Mouse (Mus musculus) liver, embryonic 13.5 days (tissue): ENCODE measurements around the gene Lrig1. TPM values are rescaled to one million over a fixed set of nuclear protein-coding genes. Genes with fewer than 3 reads are reported as not detected.
A peak's percentile ranks its signal among the peaks of the same experiment; 100 is the strongest.

Source experiments
- ATAC-seq: fragments of 200-750 bp; cut with Nextera tagmentation; 2 replicates; pipeline ENCODE4 v1.8.0; 2017; ENCODE audit warnings: low read depth, mild to moderate bottlenecking, moderate number of reproducible peaks, moderate library complexity
- DNase-seq: peaks from one replicate; pipeline ENCODE4 v3.0.0; 2022
- H3K27ac ChIP-seq: fragments of 300-500 bp; sonication (generic); 2 replicates; pipeline ENCODE4 v1.5.1; 2015; ENCODE audit warnings: moderate library complexity, mild to moderate bottlenecking, inconsistent platforms
- H3K27me3 ChIP-seq: fragments of 300-500 bp; sonication (generic); 2 replicates; pipeline ENCODE4 v1.6.1; 2015; ENCODE audit warnings: mild to moderate bottlenecking, inconsistent platforms
- H3K36me3 ChIP-seq: fragments of 300-500 bp; sonication (generic); 2 replicates; pipeline ENCODE4 v1.6.1; 2015; ENCODE audit warnings: mild to moderate bottlenecking, inconsistent platforms
- H3K4me1 ChIP-seq: fragments of 300-500 bp; sonication (generic); replicated peaks from 2 replicates; pipeline ENCODE4 v1.6.1; 2015; ENCODE audit warnings: inconsistent platforms
- H3K4me2 ChIP-seq: fragments of 300-500 bp; sonication (generic); 2 replicates; pipeline ENCODE4 v1.6.1; 2015; ENCODE audit warnings: inconsistent platforms, mild to moderate bottlenecking, moderate library complexity
- H3K4me3 ChIP-seq: fragments of 300-500 bp; sonication (generic); replicated peaks from 2 replicates; pipeline ENCODE4 v1.5.1; 2015; ENCODE audit warnings: mild to moderate bottlenecking, inconsistent platforms
- H3K9ac ChIP-seq: fragments of 300-500 bp; sonication (generic); 2 replicates; pipeline ENCODE4 v1.6.1; 2015; ENCODE audit warnings: mild to moderate bottlenecking, inconsistent platforms
- H3K9me3 ChIP-seq: fragments of 300-500 bp; sonication (generic); replicated peaks from 2 replicates; pipeline ENCODE4 v1.6.1; 2016; ENCODE audit warnings: inconsistent platforms
- whole genome bisulfite sequencing: fragments of 180-500 bp; shearing (Covaris S2); methylation state at CpG from one replicate; pipeline ENCODE4 v1.1.7; 2015; ENCODE audit not compliant: insufficient replicate concordance; 5-methylcytosine and 5-hydroxymethylcytosine counted together
- polyA plus RNA-seq: library from polyadenylated mRNA; unstranded; fragments of >200 nt; fragmentation: Nextera tagmentation; extraction: Ambion mirVana; gene quantifications from 2 replicates; pipeline ENCODE4 v1.2.1, GENCODE M21; 2015

Lrig1 gene
- polyA plus RNA-seq, 1 experiment from 2014 or later = 1.6 TPM

GRCm38 (mm10) chr6:94655818-94656478 is 44.0 kb downstream of the Lrig1 start:
- Histone ChIP-seq H3K9me3 (no peaks in the 10 kb centered on the region), H3K27ac (no peak overlapping the region), H3K4me1 (no peaks in the 10 kb centered on the region), H3K9ac (no peak overlapping the region), H3K4me2 (no peak overlapping the region), H3K27me3 (no peaks in the 10 kb centered on the region), H3K4me3 (no peak overlapping the region), H3K36me3 (no peaks in the 10 kb centered on the region)
- ATAC-seq = no peak
- WGBS = 15% methylated on average over 5 of the region's 5 CpGs
- DNase-seq = no peak

GRCm38 (mm10) chr6:94653388-94654316 is 46.3 kb downstream of the Lrig1 start:
- Histone ChIP-seq H3K4me2 (no peak overlapping the region), H3K9ac (no peak overlapping the region), H3K27ac (no peak overlapping the region), H3K4me3 (no peak overlapping the region), H3K27me3 (no peaks in the 10 kb centered on the region), H3K4me1 (peaks cover 6% of the 10 kb centered on the region), H3K9me3 (no peaks in the 10 kb centered on the region), H3K36me3 (no peaks in the 10 kb centered on the region)
- WGBS = 60% methylated on average over 10 of the region's 10 CpGs
- ATAC-seq (no peak), DNase-seq (no peak)

- no peak overlapping the region for H3K27ac ChIP-seq
- H3K4me3 ChIP-seq = no peak overlapping the region
- no peaks in the 10 kb centered on the region for H3K36me3 ChIP-seq
- 61% methylated on average over 6 of the region's 6 CpGs for WGBS
- peaks cover 15% of the 10 kb centered on the region for H3K4me1 ChIP-seq
- H3K27me3 ChIP-seq = no peaks in the 10 kb centered on the region
- H3K9ac ChIP-seq = no peak overlapping the region
- H3K9me3 ChIP-seq = no peaks in the 10 kb centered on the region
- DNase-seq (no peak), ATAC-seq (no peak)
- H3K4me2 ChIP-seq = no peak overlapping the region
These were observed 47.2 kb downstream of the Lrig1 start for GRCm38 (mm10) chr6:94652659-94653213.

- Histone ChIP-seq H3K9me3 (no peaks in the 10 kb centered on the region), H3K4me2 (no peak overlapping the region), H3K27me3 (no peaks in the 10 kb centered on the region), H3K4me3 (no peak overlapping the region), H3K9ac (no peak overlapping the region), H3K27ac (no peak overlapping the region), H3K36me3 (no peaks in the 10 kb centered on the region), H3K4me1 (peaks cover 20% of the 10 kb centered on the region)
- DNase-seq (no peak), ATAC-seq (no peak)
- 67% methylated on average over 17 of the region's 17 CpGs for WGBS
These were observed 48.4 kb downstream of the Lrig1 start for GRCm38 (mm10) chr6:94651541-94651940.

- no peak overlapping the region for H3K27ac ChIP-seq
- WGBS = 54% methylated on average over 1 of the region's 1 CpGs
- ATAC-seq = no peak
- no peak overlapping the region for H3K4me2 ChIP-seq
- no peaks in the 10 kb centered on the region for H3K27me3 ChIP-seq
- H3K4me3 ChIP-seq = no peak overlapping the region
- H3K9me3 ChIP-seq = no peaks in the 10 kb centered on the region
- DNase-seq = no peak
- H3K36me3 ChIP-seq = no peaks in the 10 kb centered on the region
- no peak overlapping the region for H3K9ac ChIP-seq
- H3K4me1 ChIP-seq = peaks cover 20% of the 10 kb centered on the region
These were observed 50.3 kb downstream of the Lrig1 start for GRCm38 (mm10) chr6:94649637-94650036.

GRCm38 (mm10) chr6:94648496-94648895 is 51.5 kb downstream of the Lrig1 start:
- H3K9ac ChIP-seq = no peak overlapping the region
- H3K4me2 ChIP-seq = no peak overlapping the region
- H3K9me3 ChIP-seq = no peaks in the 10 kb centered on the region
- no peak for DNase-seq
- no peaks in the 10 kb centered on the region for H3K36me3 ChIP-seq
- 44% methylated on average over 4 of the region's 4 CpGs for WGBS
- H3K27me3 ChIP-seq = no peaks in the 10 kb centered on the region
- no peak overlapping the region for H3K4me3 ChIP-seq
- 0 out of 2 replicates have a peak, but pooled peaks have one; percentile 7 for ATAC-seq
- peaks cover 20% of the 10 kb centered on the region for H3K4me1 ChIP-seq
- H3K27ac ChIP-seq = no peak overlapping the region; the same call in 1 of the 2 replicates

- H3K4me1 ChIP-seq = peaks cover 20% of the 10 kb centered on the region
- ATAC-seq (peak; percentile 48), DNase-seq (no peak)
- H3K36me3 ChIP-seq = no peaks in the 10 kb centered on the region
- H3K27ac ChIP-seq = no peak overlapping the region; the same call in 1 of the 2 replicates
- no peak overlapping the region for H3K4me2 ChIP-seq
- 26% methylated on average over 10 of the region's 10 CpGs for WGBS
- no peak overlapping the region for H3K4me3 ChIP-seq
- H3K27me3 ChIP-seq = no peaks in the 10 kb centered on the region
- H3K9me3 ChIP-seq = no peaks in the 10 kb centered on the region
- no peak overlapping the region for H3K9ac ChIP-seq
These were observed 52.2 kb downstream of the Lrig1 start for GRCm38 (mm10) chr6:94647574-94648430.

GRCm38 (mm10) chr6:94646902-94647301 is 53.1 kb downstream of the Lrig1 start:
- Histone ChIP-seq H3K4me1 (peaks cover 20% of the 10 kb centered on the region), H3K9me3 (no peaks in the 10 kb centered on the region), H3K4me2 (no peak overlapping the region), H3K27ac (no peak overlapping the region), H3K27me3 (no peaks in the 10 kb centered on the region), H3K9ac (no peak overlapping the region), H3K4me3 (no peak overlapping the region), H3K36me3 (no peaks in the 10 kb centered on the region)
- no peak for DNase-seq
- 44% methylated on average over 6 of the region's 6 CpGs for WGBS
- ATAC-seq = no peak

- Histone ChIP-seq H3K4me2 (no peak overlapping the region), H3K4me1 (peaks cover 20% of the 10 kb centered on the region), H3K36me3 (no peaks in the 10 kb centered on the region), H3K4me3 (no peak overlapping the region), H3K27ac (no peak overlapping the region), H3K9ac (no peak overlapping the region), H3K9me3 (no peaks in the 10 kb centered on the region), H3K27me3 (no peaks in the 10 kb centered on the region)
- WGBS = 45% methylated on average over 6 of the region's 6 CpGs
- ATAC-seq (no peak), DNase-seq (no peak)
These were observed 53.6 kb downstream of the Lrig1 start for GRCm38 (mm10) chr6:94646274-94646863.

GRCm38 (mm10) chr6:94645723-94646122 is 54.2 kb downstream of the Lrig1 start:
- no peak for ATAC-seq

More at GRCm38 (mm10) chr6:94645723-94646122, 54.2 kb downstream of the Lrig1 start:
- Histone ChIP-seq H3K9ac (no peak overlapping the region), H3K4me1 (peaks cover 20% of the 10 kb centered on the region), H3K9me3 (no peaks in the 10 kb centered on the region), H3K27me3 (no peaks in the 10 kb centered on the region), H3K36me3 (no peaks in the 10 kb centered on the region), H3K4me3 (no peak overlapping the region), H3K27ac (no peak overlapping the region), H3K4me2 (no peak overlapping the region)
- DNase-seq = no peak
- WGBS = 25% methylated on average over 4 of the region's 4 CpGs
